Mouse (Mus musculus) frontal cortex, postnatal 14 days (tissue): ENCODE measurements at regions not wholly inside any gene's neighbourhood (a gene's known extent, or its start where the extent isn't known, plus 50 kb on each side); places are given as distances from the start of the nearest gene placed in this dataset.

Source experiments
- DNase-seq, 2 experiments: peaks; one replicate each; pipeline ENCODE4 v3.0.0; 2022; ENCODE audit warnings: low spot score in 2 of 2

DNA sequence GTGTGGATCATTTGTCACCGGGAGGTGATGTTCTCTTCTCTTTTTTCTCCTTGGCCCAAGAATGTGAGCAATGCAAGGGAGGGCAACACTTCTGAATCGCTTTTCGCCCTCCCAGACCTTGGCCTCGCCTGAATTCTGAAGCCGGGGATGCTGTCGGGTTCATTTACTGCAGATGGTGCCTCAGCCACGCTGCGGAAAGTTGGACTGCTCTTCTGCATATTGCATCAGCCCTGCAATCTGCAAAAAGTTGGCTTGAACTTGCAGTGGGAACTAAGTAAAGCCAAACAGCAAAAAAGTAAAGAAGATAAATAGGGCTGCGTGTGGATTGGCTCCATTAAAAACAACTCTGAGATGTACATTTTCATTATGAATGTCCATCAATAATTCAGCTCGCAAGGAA lies 55.9 kb upstream of the Dok5 start:
- DNase-seq = no peak

DNA sequence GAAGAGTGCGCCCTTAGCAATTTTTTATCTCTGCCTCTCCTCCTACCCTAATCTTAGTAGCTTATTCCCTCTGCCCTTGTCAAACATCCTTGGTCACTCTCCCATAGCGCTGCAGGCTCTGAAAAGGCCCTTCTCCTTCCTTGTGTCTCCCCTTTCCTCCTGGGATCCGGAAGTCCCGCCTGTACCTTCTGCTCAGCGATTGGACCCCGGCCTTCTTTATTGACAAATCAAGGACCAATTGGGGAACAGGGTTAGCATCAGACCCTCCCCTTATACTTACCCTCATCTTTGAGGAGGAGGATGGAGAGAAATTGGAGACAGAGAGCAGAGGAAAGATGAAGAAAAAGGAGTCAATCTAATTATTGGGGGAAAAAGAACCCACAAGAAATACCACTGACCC lies 57.9 kb upstream of the Dok5 start:
- DNase-seq = no peak

GRCm38 (mm10) chr2:170672789-170673188 lies 58.8 kb upstream of the Dok5 start:
- DNase-seq = no peak

- DNase-seq = no peak
Observed at GRCm38 (mm10) chr2:170668960-170669359, 62.6 kb upstream of the Dok5 start.

DNA sequence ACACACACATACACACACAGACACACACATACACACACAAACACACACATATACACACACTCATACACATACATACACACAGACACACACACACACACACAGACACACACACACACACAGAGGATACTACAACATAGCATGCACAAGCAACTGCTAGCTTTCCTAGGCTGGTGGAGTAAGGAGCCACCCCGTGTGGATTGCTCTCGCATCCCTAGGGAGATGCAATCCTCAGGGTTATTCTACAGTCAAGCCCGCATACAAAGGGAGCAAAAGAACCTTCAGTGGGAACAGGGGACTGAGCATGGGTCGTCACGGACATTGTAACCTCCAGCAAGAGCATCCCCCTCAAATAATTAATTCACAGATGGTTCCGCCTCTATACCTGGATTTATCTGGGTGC lies 63.1 kb upstream of the Dok5 start:
- DNase-seq = no peak

- peak in 1 of 2 experiments; percentile 24 for DNase-seq
Observed at GRCm38 (mm10) chr2:170662069-170662980, 60.5 kb upstream of the 4930470P17Rik start.

DNA sequence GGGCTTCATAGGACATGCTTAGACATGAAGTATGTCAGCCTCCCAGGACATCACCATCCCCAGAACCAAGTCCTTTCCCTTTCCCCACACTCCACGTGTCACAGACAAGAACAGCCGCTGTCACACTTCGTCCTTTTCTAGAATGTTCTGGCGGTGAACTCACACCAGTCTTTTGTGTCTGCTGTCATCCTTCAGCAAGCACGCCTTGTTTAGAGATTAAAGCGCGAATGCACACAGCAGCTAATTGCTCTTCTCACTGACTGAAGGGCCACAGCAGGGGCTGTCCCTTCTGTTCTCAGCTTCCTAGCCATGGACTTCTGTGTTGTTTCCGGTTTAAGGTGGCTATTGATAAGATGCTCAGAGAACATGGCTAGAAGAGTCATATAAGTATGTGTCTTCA lies 57.5 kb upstream of the 4930470P17Rik start:
- no peak for DNase-seq

DNA sequence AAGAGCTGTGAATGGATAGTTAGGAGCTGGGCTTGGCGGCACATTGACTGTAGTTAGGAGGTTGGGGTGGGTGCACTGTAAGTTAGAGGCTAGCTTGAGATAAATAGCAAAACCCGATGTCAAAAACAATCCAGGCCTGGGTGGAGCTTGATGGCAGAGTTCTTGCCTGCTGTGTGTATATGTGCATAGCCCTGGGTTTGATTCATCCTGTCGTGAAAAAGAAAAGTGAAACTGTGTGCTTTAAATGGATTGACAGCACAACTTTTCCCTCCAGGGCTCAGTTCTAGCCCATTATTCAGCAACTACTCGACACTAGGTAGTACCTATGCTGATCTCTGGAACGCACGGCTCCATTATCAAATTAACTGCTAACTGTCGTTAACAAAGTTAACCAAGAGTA lies 56.7 kb upstream of the 4930470P17Rik start:
- no peak for DNase-seq

- DNase-seq = no peak
Observed at GRCm38 (mm10) chr2:170657821-170658221, 56.0 kb upstream of the 4930470P17Rik start.

GRCm38 (mm10) chr2:170652128-170652527 lies 50.3 kb upstream of the 4930470P17Rik start:
- no peak for DNase-seq
